23 mouse cellular contexts compared by ENCODE assay signal in the genomic region with DNA sequence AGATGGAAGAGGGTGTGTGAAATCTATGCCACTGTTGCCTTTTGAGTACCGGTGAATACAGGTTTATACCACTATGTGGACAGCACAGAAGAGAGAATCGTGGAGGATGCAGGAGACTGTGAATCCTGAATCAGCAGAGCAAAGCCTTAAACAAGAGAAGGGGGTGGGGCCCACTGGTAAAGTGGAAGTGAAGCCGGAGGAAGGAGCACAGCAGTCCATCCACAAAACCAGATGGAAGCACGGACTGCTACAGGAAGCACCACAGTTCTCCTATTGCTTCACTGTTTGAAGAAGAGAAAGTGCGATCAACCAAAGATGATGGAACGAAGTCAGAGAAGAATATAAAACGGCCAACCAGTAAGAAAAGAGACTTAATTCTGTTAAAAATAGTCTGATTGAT. TPM values are rescaled to one million over a fixed set of nuclear protein-coding genes. Genes with fewer than 3 reads are reported as not detected.
"Had no signal": no experiment of that assay in that cellular context is flagged by ENCODE, and none has a peak within 500 bp of the region (broad histone marks: within the 10 kb centered on the region; RNA-seq: fewer than 3 reads in every experiment).

No protein-coding gene starts in this region.

- DNase-seq: lung, adult 18-20 months; lung, embryonic 14.5 days; lung, postnatal 10 days; lung, postnatal 4 days; midbrain, embryonic 14.5 days; retina, postnatal 1 day; right cerebral cortex, adult 18-20 months; right cerebral cortex, postnatal 25 days; right cerebral cortex, postnatal 4 days; spleen, adult 18-20 months; thymus, adult 18-20 months; thymus, postnatal 14 days; thymus, postnatal 36 days had no signal

- H3K36me3 ChIP-seq: midbrain, embryonic 10.5 days; midbrain, embryonic 12.5 days; neural tube, embryonic 13.5 days; neural tube, embryonic 15.5 days had no signal

- H3K9me3 ChIP-seq: midbrain, embryonic 10.5 days; midbrain, embryonic 12.5 days; neural tube, embryonic 13.5 days; neural tube, embryonic 15.5 days had no signal

- H3K27ac ChIP-seq: midbrain, embryonic 10.5 days; midbrain, embryonic 12.5 days; neural tube, embryonic 13.5 days; neural tube, embryonic 15.5 days had no signal

- H3K27me3 ChIP-seq: midbrain, embryonic 12.5 days; neural tube, embryonic 13.5 days; neural tube, embryonic 15.5 days had no signal

- H3K4me3 ChIP-seq: midbrain, embryonic 10.5 days; midbrain, embryonic 12.5 days; myocyte; neural tube, embryonic 13.5 days; neural tube, embryonic 15.5 days had no signal

- ATAC-seq: midbrain, embryonic 16.5 days had no signal

- H3K4me1 ChIP-seq: midbrain, embryonic 12.5 days; neural tube, embryonic 13.5 days; neural tube, embryonic 15.5 days had no signal

- H3K9ac ChIP-seq: lung, embryonic 14.5 days; midbrain, embryonic 12.5 days; neural tube, embryonic 13.5 days; neural tube, embryonic 15.5 days had no signal

- H3K4me2 ChIP-seq: lung, embryonic 14.5 days; midbrain, embryonic 12.5 days; neural tube, embryonic 13.5 days; neural tube, embryonic 15.5 days had no signal

RNA-seq across cellular contexts. Expression of a gene that starts 11.1 kb away (rescaled TPM):
- total RNA-seq: megakaryocyte-erythroid progenitor cell, adult 5-6 weeks had no signal
- polyA plus RNA-seq: midbrain, embryonic 10.5 days; midbrain, embryonic 12.5 days; midbrain, embryonic 14.5 days; myocyte; neural tube, embryonic 11.5 days; neural tube, embryonic 13.5 days; neural tube, embryonic 15.5 days; small intestine, adult 2 months had no signal

RNA-seq across cellular contexts. Expression of a gene that starts 29.8 kb away (rescaled TPM):
- total RNA-seq: megakaryocyte-erythroid progenitor cell, adult 5-6 weeks had no signal
- polyA plus RNA-seq: myocyte had no signal

RNA-seq across cellular contexts. Expression of a gene that starts 57.4 kb away (rescaled TPM):
- total RNA-seq: megakaryocyte-erythroid progenitor cell, adult 5-6 weeks had no signal
- polyA plus RNA-seq: midbrain, embryonic 10.5 days; midbrain, embryonic 12.5 days; midbrain, embryonic 14.5 days; myocyte; thymus, postnatal 0 days had no signal
